Mouse (Mus musculus): ENCODE measurements around the gene Eml1.

- TF ChIP-seq POLR2A (IDR thresholded peaks at IDR 0.05; ENCODE audit: insufficient read depth, low read depth, low read length) (no peak), CTCF (IDR thresholded peaks at IDR 0.05; ENCODE audit: insufficient read depth, low read depth, low read length) (no peak)
Measured at GRCm38 (mm10) chr12:108480704-108481365, 110.1 kb downstream of the Eml1 start.

All from olfactory bulb, adult 2 months (tissue).